Mouse (Mus musculus) midbrain, embryonic 14.5 days (tissue): ENCODE measurements around the gene Eef2kmt. TPM values are rescaled to one million over a fixed set of nuclear protein-coding genes. Genes with fewer than 3 reads are reported as not detected.
"Not testable (repeated sequence)": the region's sequence is repeated elsewhere in the genome, so short reads cannot be mapped to it uniquely, and the experiment has no call there.

Experiments
- ATAC-seq: fragments of 200-750 bp; cut with Nextera tagmentation; 2 replicates; pipeline ENCODE4 v1.8.0; 2017; ENCODE audit warnings: moderate number of reproducible peaks, moderate library complexity; ENCODE audit not compliant: low FRiP score, low TSS enrichment
- DNase-seq: peaks from one replicate; pipeline ENCODE4 v3.0.0-alpha.2; 2015
- H3K27ac ChIP-seq: fragments of 300-500 bp; sonication (generic); replicated peaks from 2 replicates; pipeline ENCODE4 v1.5.1; 2014; ENCODE audit warnings: mild to moderate bottlenecking, low read depth, low read length, moderate library complexity
- H3K27me3 ChIP-seq: fragments of 300-500 bp; sonication (generic); 2 replicates; pipeline ENCODE4 v1.6.1; 2014; ENCODE audit warnings: low read length, control low read depth, mixed read lengths; ENCODE audit not compliant: control insufficient read depth, insufficient read depth
- H3K36me3 ChIP-seq: fragments of 300-500 bp; sonication (generic); 2 replicates; pipeline ENCODE4 v1.6.1; 2014; ENCODE audit warnings: low read length, control low read depth; ENCODE audit not compliant: control insufficient read depth, insufficient read depth
- H3K4me1 ChIP-seq: fragments of 300-500 bp; sonication (generic); 2 replicates; pipeline ENCODE4 v1.6.1; 2014; ENCODE audit warnings: mild to moderate bottlenecking, antibody characterized with exemption, low read length, control low read depth; ENCODE audit not compliant: control insufficient read depth, insufficient read depth
- H3K4me2 ChIP-seq: fragments of 300-500 bp; sonication (generic); 2 replicates; pipeline ENCODE4 v1.6.1; 2014; ENCODE audit warnings: mild to moderate bottlenecking, low read length, moderate library complexity
- H3K4me3 ChIP-seq: fragments of 300-500 bp; sonication (generic); replicated peaks from 2 replicates; pipeline ENCODE4 v1.5.1; 2014; ENCODE audit warnings: low read depth, low read length
- H3K9ac ChIP-seq: fragments of 300-500 bp; sonication (generic); replicated peaks from 2 replicates; pipeline ENCODE4 v1.6.1; 2014; ENCODE audit warnings: mild to moderate bottlenecking, low read length, moderate library complexity
- H3K9me3 ChIP-seq: fragments of 300-500 bp; sonication (generic); 2 replicates; pipeline ENCODE4 v1.6.1; 2016; ENCODE audit warnings: low read length, control low read depth, mixed read lengths; ENCODE audit not compliant: control insufficient read depth
- WGBS: fragments of 180-500 bp; shearing (Covaris S2); extraction: QIAGEN DNeasy Blood & Tissue Kit; methylation state at CpG from one replicate; pipeline ENCODE4 v1.1.7; 2014; 5-methylcytosine and 5-hydroxymethylcytosine counted together
- polyA plus RNA-seq: library from polyadenylated mRNA; unstranded; fragments of >200 nt; fragmentation: Nextera tagmentation; extraction: Ambion mirVana; gene quantifications from 2 replicates; pipeline ENCODE4 v1.2.1, GENCODE M21; 2014

Gene Eef2kmt
- polyA plus RNA-seq, 1 experiment from 2014 or later, result 8.3 TPM

DNA sequence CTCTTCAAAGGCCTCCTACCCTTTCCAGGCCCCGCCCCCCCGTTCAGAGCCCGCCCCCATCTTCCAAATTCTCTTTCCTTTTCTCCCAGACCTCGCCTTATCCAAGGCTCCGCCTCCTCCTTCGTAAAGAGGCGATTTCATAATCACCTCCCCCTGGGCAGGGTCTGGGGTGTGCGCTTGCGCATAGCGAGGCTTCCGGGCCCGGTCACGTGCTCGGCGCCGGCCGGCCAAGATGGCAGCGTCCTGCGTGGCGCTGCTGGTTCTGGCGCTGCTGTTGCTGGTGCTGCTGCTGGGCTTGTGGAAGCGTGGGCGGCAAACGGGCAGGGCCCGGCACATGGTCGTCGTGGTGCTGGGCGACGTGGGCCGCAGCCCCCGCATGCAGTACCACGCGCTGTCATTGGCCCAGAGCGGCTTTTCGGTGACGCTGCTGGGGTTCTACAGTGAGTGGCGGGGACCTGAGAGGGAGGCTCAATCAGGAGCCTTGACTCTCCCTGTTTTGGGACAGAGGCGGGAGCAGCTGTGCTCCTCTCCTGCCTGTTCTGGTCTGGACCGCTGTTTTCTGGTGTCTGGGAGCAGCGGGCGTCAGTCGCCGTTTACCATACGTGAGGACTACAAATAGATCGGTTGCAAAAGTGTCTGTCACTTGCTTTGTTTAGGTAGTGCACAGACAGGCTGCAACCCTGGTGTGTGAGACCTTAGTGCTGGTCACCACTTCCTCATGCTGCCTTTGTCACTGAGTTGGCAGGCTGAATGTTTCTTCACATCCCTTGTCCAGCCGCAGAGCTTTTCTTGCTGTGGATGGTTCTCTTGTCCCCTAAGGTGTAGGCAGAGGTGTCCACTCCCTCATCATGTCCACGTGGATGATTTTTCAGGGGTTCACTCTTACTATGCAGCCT is 22.1 kb downstream of the Eef2kmt start, which contains the start of gene Alg1:
Gene Alg1 (plus strand): TSS at position 204 of the 896 bp plus-strand sequence.
- Histone ChIP-seq H3K4me3 (peak within 1 kb of the TSS; percentile 83), H3K27me3 (no peaks in the 10 kb centered on the region), H3K4me1 (peaks cover 4% of the 10 kb centered on the region; the same call in 1 of the 2 replicates), H3K27ac (peak within 1 kb of the TSS; percentile 58; the same call in 1 of the 2 replicates), H3K9me3 (no peaks in the 10 kb centered on the region), H3K36me3 (peaks cover 15% of the 10 kb centered on the region), H3K4me2 (peak within 1 kb of the TSS; percentile 62), H3K9ac (peak within 1 kb of the TSS; percentile 78)
- ATAC-seq, result peak; percentile 97
- WGBS, result 2% methylated on average over 47 of the region's 47 CpGs
- DNase-seq, result peak; percentile 97

DNA sequence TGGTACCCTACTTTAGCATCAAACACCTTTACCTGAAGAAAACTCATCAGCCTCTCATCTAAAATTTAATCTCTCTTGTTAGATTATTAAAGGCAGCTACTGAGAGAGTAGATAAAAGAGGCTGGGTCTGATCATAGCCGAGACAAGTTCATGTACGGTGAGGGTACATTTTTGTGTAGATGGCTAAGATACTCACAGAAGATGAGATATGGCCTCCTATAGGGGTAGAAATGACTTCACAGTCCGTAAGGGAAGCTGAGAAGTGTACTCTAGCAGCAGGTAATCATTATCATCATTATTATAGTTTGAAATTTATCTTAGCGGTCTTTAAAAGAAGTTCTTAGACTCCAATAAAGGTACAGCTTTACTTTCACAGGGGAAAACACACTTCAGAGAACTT is 22.8 kb downstream of the Eef2kmt start:
- H3K4me1 ChIP-seq, result peaks cover 4% of the 10 kb centered on the region; the same call in 1 of the 2 replicates
- H3K36me3 ChIP-seq, result 0 out of 2 replicates have a peak, but pooled peaks cover 9% of the 10 kb centered on the region
- no peaks in the 10 kb centered on the region for H3K27me3 ChIP-seq
- no peaks in the 10 kb centered on the region for H3K9me3 ChIP-seq
- whole genome bisulfite sequencing, result 78% methylated on average over 4 of the region's 4 CpGs
- ATAC-seq, result no peak; the same call in 1 of the 2 replicates
- DNase-seq, result no peak
- no peak overlapping the region for H3K9ac ChIP-seq
- H3K4me3 ChIP-seq, result peak overlapping the region; percentile 83
- H3K27ac ChIP-seq, result no peak overlapping the region
- peak overlapping the region; percentile 62 for H3K4me2 ChIP-seq

DNA sequence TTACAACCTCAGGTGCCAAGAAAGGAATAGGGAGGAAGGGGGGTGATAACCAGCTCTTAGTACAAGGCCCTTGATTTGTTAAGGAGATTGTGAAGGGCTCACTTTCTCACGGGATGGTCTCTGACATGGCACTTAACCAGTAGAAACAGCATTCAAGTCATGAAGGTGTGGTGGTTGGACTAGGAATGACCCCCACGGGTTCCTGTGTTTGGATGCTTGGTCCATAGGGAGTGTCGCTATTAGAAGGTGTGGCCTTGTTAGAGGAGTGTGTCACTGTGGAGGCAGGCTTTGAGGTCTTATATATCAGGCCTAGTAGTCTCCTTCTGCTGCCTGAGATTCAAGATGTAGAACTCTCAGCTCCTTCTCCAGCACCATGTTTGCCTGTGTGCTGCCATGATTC is 27.7 kb downstream of the Eef2kmt start:
- not testable (repeated sequence) for DNase-seq, ATAC-seq, H3K9ac ChIP-seq, H3K4me3 ChIP-seq, H3K9me3 ChIP-seq, H3K36me3 ChIP-seq, H3K27me3 ChIP-seq, H3K27ac ChIP-seq, H3K4me1 ChIP-seq, H3K4me2 ChIP-seq
- 88% methylated on average over 3 of the region's 3 CpGs for WGBS

DNA sequence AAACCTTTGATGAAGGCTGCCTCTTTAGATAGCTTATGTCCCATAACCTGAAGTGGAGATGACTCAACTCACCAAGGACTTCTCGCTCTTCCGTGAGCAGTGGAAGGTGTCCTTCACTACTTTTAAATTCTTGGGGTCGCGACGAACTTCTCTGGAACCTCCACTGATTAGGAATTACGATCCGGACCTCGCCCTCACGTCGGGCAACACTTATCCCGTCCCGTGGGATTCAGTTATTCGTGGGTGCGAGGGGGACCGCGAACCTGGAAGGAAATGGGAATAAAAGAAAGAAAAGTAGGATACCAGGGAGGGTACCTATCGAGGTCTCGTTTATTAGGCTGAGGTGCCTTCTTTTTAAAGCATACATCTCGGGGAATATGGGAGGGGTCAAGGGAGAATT is 28.3 kb downstream of the Eef2kmt start:
- H3K27ac ChIP-seq, H3K27me3 ChIP-seq, H3K9ac ChIP-seq, DNase-seq, ATAC-seq, H3K4me2 ChIP-seq, H3K4me3 ChIP-seq, H3K36me3 ChIP-seq, H3K9me3 ChIP-seq, H3K4me1 ChIP-seq: not testable (repeated sequence)
- WGBS, result 86% methylated on average over 19 of the region's 19 CpGs

DNA sequence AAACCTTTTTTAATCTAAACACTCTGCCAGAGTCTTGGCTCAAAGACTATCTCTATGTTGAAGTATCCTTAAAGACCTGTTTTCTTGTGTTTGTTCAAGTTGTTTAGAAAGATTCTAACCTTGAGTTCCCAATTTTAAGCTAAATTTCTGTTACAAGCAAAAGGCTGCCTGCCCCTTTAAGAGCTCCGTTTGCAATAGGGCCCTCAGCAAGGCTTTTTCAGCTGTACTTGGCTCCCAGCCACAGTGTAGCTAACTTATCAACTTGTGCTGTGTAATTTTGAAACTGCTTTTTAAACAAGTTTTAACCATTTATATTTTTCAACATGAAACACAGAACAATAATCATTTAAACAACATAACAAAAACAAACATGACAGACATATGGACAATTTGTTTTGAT is 29.2 kb downstream of the Eef2kmt start:
- 7% methylated on average over 1 of the region's 1 CpGs for WGBS
- not testable (repeated sequence) for H3K27me3 ChIP-seq, H3K36me3 ChIP-seq, H3K9me3 ChIP-seq, H3K27ac ChIP-seq, ATAC-seq, H3K4me2 ChIP-seq, H3K4me1 ChIP-seq, H3K4me3 ChIP-seq, H3K9ac ChIP-seq, DNase-seq

DNA sequence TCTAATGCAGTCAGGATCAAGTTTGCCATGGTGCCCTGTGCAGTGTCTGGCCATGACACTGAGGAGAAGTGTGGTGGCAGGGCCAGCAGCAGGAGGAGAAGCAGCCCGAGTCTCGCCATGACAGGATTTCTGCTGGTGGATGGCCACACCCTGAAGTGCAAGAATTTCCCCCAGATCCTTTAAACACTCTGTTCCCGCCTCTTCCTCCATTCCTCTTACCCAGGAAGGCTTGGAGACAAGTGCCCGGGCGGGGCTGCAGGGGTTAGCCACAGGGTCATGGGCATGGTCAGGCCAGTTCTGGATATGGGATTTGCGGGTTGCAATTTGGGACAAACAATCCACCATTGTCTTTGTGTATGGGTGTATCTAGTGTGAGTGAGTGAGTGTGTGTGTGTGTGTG is 33.6 kb downstream of the Eef2kmt start, which contains the start of gene AU021092:
Gene AU021092 (minus strand): TSS at position 160 of the 400 bp plus-strand sequence.
- no peak within 1 kb of the TSS for H3K9ac ChIP-seq
- no peaks in the 10 kb centered on the region for H3K4me1 ChIP-seq
- H3K4me2 ChIP-seq, result no peak within 1 kb of the TSS
- H3K36me3 ChIP-seq, result no peaks in the 10 kb centered on the region
- ATAC-seq (no peak), DNase-seq (no peak)
- no peak within 1 kb of the TSS for H3K27ac ChIP-seq
- no peaks in the 10 kb centered on the region for H3K9me3 ChIP-seq
- H3K4me3 ChIP-seq, result no peak within 1 kb of the TSS
- no peaks in the 10 kb centered on the region for H3K27me3 ChIP-seq
- 76% methylated on average over 6 of the region's 6 CpGs for WGBS

DNA sequence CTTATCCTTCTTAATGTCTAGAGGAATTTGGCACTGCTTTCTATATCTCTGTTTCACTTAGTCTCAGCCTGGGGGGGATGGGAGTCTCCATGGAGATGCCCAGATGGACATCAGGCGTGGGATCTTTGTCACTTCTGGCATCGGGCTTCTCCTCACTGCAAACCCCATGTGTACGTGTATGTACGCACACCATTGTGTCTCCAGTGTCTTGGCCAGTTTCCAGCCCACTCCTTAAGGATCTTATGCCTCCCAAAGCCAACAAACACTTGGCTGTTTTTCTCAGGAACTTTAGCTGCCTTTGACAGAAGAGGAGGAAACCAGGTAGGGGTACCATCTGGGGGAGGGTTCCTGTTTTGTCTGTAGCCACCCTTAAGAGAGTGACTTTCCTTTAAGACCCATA is 34.4 kb downstream of the Eef2kmt start:
- Histone ChIP-seq H3K27ac (no peak overlapping the region), H3K27me3 (no peaks in the 10 kb centered on the region), H3K4me1 (no peaks in the 10 kb centered on the region), H3K4me3 (no peak overlapping the region), H3K4me2 (no peak overlapping the region), H3K9me3 (no peaks in the 10 kb centered on the region), H3K36me3 (no peaks in the 10 kb centered on the region), H3K9ac (no peak overlapping the region)
- no peak for DNase-seq
- no peak for ATAC-seq
- WGBS, result 62% methylated on average over 4 of the region's 4 CpGs

DNA sequence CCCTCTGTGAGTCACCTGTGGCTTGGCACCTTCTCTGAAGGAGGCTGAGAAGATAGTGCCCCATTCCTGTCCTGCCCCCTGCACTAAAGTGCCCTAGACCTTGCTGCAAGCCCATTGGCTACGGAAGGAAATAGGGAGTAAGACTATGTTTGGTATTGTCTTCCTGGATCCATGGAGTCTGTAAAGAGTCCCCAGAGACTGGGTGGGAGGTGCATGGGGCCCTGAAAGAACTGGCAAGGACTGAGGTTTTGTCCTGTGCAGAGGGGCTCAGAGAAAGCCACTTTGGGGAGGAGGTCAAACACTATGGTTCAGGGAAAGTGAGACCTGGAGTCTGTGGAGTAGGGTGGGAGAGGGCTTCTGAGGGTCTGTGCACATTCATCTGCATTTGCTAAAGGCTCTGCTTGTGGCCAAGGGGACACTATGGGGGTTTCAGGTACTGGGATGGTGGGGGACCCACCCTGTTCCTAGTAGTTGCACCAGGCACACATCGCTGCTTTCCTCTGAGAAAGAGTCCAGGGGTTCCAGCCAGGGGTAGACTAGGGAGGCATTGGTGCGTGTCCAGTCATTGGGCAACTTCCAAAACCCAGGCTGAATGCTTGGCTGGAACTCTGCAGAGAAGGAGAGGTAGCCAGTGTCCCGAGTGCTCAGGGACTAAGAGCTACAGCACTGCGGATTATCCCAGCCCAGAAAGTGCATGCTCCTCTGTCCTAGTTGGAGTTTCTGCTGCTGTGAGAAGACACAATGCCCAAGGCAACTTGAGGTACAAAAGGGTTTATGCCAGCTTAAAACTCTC is 38.2 kb downstream of the Eef2kmt start:
- no peak overlapping the region for H3K4me3 ChIP-seq
- no peak overlapping the region for H3K9ac ChIP-seq
- no peaks in the 10 kb centered on the region for H3K36me3 ChIP-seq
- DNase-seq (no peak), ATAC-seq (no peak)
- H3K4me2 ChIP-seq, result no peak overlapping the region
- no peaks in the 10 kb centered on the region for H3K9me3 ChIP-seq
- 43% methylated on average over 5 of the region's 5 CpGs for WGBS
- no peaks in the 10 kb centered on the region for H3K4me1 ChIP-seq
- no peaks in the 10 kb centered on the region for H3K27me3 ChIP-seq
- H3K27ac ChIP-seq, result no peak overlapping the region
